Mouse (Mus musculus) sigmoid colon, adult 10 weeks (tissue): ENCODE measurements around the gene Corin. TPM values are rescaled to one million over a fixed set of nuclear protein-coding genes. Genes with fewer than 3 reads are reported as not detected.

Experiments used
- polyA plus RNA-seq: library from polyadenylated mRNA; stranded (reverse); fragments of 350-450 nt; fragmentation: Illumina TruSeq; extraction: RNeasy Lipid Tissue Mini Kit (QIAGEN cat#74804); gene quantifications from one replicate; pipeline ENCODE4 v1.2.3, GENCODE M21; 2014; ENCODE audit warnings: low read depth, low replicate concordance

Corin gene
- polyA plus RNA-seq: 0.13 TPM

GRCm38 (mm10) chr5:72503531-72504523 lies at the start of gene Corin:
Corin (minus strand) TSS chr5:72504473.

Other genes with a start within 250 kb of the Corin start
- 40.1 TPM for gene Nfxl1, start 55.2 kb upstream of the Corin start, polyA plus RNA-seq
- not detected for gene Zar1, start 76.8 kb upstream of the Corin start, polyA plus RNA-seq
- not detected for gene Gm5868, start 83.1 kb upstream of the Corin start, polyA plus RNA-seq
- gene Cnga1, start 139.8 kb upstream of the Corin start, polyA plus RNA-seq: not detected
- 80.7 TPM for gene Nipal1, start 143.3 kb upstream of the Corin start, polyA plus RNA-seq
- 0.60 TPM for gene Txk, start 248.3 kb upstream of the Corin start, polyA plus RNA-seq